Mouse (Mus musculus) inflammation-experienced regulatory T-cells, adult 6 months (primary cell): ENCODE data around the gene Tnrc18. TPM values are rescaled to one million over a fixed set of nuclear protein-coding genes. Genes with fewer than 3 reads are reported as not detected.

ENCODE experiments used
- ATAC-seq: one replicate; pipeline ENCODE4 v1.8.0; 2017
- polyA plus RNA-seq, 3 experiments: library from polyadenylated mRNA; unstranded; fragments of 100-300 nt; shearing (Covaris generic); gene quantifications; one replicate each; pipeline ENCODE4 v1.2.1; 2017

The Tnrc18 gene
- polyA plus RNA-seq, 3 experiments from 2014 or later, result 1.6 to 4.4 (median 2.9) TPM

- no peak for ATAC-seq
These were observed 46.4 kb downstream of the Tnrc18 start for GRCm38 (mm10) chr5:142771034-142771433.

DNA sequence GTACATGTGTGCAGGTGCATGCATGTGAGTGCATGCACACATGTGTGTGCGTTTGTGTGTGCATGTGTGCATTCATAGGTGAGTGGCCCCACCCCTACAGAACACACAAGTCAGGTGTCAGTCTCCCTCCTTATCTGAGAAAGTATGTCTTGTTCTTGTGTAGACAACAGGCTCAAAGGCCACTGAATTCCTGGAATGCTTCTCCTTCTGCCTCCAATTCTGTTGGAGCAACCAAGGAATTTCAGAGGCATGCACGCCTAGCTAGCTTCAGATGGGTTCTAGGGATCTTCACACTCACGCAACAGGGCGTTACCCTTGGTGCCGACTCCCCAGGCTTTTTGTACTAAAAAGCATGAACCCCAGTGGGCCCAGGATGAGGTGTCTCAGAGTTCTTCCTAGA lies 47.8 kb downstream of the Tnrc18 start:
- ATAC-seq, result no peak

DNA sequence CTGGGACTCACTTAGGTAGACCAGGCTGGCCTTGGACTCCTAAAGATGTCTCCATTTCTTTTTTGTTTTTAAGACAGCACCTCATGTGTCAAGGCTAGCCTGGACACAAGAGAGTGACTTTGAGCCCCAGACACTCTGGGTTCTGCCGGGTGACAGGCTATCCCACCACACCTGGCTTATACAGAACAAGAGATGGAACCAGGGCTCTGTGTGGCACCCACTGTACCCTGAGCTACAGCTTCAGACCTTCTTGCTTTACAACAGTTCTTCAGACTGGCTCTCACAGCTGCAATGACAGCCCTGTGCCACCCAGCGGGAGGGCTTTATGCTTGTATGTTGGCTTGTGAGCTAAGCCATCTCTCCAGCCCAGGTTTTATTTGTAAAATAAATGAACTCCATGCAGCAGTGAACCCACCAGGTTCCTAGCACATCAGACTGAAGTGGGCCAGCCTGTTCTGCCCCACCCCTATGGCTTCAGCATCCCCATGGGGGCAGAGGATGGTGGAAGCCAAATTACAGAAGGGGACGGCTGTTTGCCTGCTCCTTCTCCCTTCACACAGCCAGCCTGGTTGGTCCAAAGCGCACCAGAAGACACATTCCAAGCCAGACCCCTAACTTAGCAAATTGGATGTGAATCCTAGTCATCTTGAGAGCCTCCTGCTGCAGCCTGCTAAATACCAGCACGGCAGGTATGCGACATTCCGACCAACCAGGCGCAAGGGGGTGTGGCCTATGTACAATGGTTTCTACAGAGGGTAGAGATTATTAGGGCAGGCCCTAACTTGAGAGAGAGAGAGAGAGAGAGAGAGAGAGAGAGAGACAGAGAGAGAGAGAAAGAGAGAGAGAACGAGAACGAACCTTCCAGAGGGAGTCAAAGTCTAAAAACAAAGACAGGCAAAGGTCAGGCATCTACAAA lies 48.9 kb downstream of the Tnrc18 start:
- no peak for ATAC-seq

GRCm38 (mm10) chr5:142767937-142768336 lies 49.5 kb downstream of the Tnrc18 start:
- ATAC-seq, result no peak

DNA sequence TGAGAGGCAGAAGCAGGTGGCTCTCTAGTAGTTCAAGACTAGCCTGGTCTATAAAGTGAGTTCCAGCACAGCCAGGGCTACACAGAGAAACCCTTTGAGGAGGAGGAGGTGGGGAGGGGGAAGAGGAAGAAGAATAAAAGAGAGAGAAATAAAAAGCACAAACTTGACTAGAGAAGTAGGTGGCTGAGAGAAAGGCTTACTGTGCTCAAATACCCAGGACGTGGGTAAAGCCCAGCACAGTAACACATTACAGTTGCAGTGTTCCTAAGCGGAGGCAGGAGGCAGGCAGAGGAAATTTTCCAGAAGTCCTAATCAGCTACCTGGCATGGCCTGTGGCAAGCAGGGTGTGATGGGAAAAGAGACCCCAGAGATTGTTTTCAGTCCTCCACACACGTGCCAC lies 50.8 kb downstream of the Tnrc18 start:
- no peak for ATAC-seq

DNA sequence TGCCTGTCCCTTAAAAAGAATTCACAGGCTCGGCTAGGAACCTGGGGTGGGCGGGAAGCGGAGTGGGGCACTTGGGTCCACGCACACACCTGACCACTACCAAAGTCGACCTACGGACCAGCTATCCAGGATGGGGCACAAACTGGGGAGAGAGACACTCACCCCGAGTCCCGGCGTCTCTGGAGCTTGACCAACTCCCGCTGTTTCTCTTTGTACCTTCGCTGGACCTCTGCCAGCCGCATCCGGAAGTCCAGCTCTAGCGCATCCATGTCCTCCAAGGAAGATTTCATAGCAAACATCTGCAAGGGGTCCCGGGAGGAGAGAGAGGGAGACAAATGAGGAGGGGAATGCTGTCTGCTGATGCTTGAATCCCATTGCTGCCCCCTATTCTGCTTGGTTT lies 52.6 kb downstream of the Tnrc18 start:
- ATAC-seq, result no peak

DNA sequence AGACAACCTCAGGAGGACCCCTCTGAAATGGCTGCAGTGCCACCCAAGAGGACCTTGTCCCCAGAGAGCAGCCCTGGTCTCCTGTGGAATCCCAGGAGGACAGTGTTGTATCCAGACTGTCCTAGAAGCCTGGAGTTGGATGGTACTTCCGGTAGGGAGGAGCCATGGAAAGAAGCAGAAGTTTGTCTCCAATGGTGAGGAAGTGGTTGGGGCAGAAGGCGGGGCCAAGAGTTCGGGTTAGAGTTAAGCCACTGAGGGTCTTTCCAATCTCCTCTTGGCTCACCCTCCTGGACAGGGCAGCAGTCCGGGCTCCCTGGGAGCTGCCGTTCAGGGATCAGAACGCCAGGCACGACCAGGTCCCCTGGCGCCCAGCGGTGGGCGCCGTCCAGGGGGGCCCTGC lies 53.2 kb downstream of the Tnrc18 start:
- ATAC-seq, result no peak

DNA sequence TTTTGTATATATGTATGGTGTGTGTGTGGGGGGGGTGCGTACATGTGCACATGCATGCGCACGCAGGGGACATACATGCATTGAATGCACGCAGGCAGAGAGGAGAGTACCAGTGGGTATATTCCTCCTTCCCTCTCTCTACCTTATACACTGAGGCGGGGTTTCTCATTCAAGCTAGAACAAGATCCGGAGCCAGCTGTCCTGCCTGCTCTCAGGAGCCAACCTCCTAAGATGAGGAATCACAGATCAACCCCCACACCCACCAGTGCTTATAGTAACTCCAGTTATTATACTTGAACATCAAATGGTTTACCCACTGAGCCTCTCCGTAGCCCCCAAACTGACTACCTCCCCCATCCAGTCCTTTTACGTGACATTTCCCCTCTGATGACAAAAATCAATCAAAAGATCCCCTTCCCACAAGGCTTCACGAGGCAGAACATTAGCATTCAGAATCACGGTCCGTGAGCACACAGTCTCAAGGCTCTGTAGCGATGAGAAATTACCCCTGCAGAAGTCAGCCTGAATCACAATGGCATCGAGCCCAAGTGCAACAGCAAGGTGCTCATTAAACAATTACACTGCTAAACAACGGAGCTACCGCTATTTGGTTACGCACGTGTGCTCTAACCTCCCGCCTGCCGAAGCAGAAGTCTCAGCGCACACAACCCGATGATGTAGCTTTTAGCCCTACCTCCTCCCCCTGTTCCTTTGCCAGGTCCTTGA lies 55.2 kb downstream of the Tnrc18 start:
- no peak for ATAC-seq

- ATAC-seq, result no peak
These were observed 56.0 kb downstream of the Tnrc18 start for GRCm38 (mm10) chr5:142761326-142761983.

DNA sequence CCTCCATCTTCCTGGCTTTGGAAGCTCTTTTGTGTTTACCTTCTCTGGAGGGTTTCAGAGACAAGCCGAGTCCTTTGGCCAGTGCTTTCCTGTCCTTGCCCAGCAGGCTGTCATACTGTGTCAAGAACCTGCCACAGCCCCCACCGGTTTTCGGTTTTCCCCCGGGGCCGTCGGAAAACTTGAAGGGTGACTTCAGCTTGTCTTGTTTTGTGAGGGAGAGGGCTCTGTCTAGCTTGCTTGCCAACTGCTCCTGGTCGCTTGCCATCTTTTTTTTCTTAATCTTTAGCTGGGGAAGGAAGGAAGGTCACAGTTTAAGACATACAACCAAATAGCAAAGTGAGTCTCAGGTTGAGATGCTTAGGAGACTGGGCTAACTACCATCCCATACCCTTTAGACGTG lies 57.7 kb downstream of the Tnrc18 start:
- ATAC-seq, result no peak

DNA sequence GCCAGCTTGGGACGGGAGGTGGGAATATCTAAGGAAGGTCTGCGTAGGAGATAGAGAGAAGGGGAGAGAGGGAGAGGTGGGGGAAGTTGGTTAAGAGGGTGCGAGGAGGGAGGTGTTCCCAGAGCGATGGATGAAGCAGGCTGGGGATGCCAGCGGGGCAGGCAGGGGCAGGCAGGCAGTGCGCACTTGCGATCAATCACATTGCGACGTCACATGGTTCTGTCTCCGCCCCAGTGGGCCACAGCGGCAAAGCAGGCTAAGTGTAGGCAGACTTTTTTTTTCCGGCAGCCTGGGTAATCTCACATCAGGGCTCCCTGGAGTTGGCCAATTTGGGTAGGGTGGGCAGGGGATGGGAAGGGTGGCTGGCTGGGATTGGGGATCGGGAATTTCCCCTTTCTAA lies 65.2 kb downstream of the Tnrc18 start:
- ATAC-seq, result no peak

- ATAC-seq, result no peak
These were observed 67.3 kb downstream of the Tnrc18 start for GRCm38 (mm10) chr5:142750173-142750572.

GRCm38 (mm10) chr5:142747026-142747629 lies 70.3 kb downstream of the Tnrc18 start:
- ATAC-seq, result no peak

GRCm38 (mm10) chr5:142739941-142740340 lies 77.5 kb downstream of the Tnrc18 start:
- ATAC-seq, result no peak

DNA sequence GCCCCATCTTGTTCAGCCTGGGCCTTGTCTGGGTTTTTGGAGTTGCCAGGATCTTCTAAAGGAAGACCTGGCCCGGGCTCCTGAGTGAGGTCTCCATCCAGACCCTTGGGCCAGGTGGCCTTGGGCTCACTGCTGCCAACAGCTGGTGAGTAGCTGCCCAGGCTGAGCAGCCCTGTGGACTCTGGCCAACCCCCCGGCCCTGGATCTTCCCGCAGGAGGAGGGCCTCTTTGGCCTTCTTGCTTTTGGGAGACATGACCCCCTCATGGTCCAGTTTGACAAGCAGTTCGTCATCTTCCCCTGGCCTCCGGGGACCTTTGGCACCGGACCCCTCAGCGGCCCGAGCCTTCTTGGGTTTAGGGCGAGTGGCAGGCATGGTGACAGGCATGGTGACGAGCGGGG lies 85.5 kb downstream of the Tnrc18 start:
- ATAC-seq, result no peak

GRCm38 (mm10) chr5:142730295-142730694 lies 87.2 kb downstream of the Tnrc18 start:
- no peak for ATAC-seq

DNA sequence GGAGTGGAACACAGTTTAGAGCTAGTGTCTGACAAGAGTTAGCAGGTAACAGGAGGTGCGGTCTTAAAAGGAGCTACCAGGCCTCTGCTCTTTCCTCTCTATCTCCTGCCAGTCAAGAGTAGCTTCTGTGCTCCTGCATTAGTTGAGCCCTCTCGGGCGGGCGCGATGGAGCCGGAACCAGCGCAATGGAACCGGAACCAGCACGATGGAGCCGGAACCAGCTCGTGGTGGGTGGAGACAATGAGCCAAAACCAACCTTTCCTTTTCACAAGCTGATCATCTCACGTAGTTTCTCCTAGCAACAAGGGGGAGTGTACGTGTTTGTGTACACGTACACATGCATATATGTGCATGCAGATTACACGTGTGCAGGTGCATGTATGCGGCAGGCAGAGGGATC lies 89.2 kb downstream of the Tnrc18 start:
- no peak for ATAC-seq

DNA sequence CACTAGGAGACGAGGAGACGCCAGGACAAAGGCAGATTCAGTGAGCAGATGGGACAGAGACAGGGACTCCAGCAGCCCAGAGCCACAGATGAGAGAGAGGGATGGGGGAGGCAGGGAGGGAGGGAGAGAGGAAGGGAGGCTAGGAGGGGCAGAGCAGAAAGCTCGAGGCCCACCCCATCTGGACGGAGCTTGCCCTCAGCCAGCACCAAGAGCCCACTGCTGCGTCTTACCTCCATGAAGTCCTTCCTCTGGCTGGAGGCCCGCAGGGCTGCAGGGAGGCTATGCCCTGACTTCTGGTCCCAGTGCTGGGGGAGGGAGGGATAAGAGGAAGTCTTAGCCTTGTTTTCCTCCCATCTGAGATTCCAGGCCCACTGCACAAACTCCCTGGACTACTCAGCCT lies 90.7 kb downstream of the Tnrc18 start:
- no peak for ATAC-seq

GRCm38 (mm10) chr5:142724265-142724664 lies 93.2 kb downstream of the Tnrc18 start:
- ATAC-seq, result no peak

GRCm38 (mm10) chr5:142723520-142724133 lies 93.8 kb downstream of the Tnrc18 start:
- ATAC-seq, result peak; percentile 50

- ATAC-seq, result no peak
These were observed 97.6 kb downstream of the Tnrc18 start for GRCm38 (mm10) chr5:142719897-142720296.

DNA sequence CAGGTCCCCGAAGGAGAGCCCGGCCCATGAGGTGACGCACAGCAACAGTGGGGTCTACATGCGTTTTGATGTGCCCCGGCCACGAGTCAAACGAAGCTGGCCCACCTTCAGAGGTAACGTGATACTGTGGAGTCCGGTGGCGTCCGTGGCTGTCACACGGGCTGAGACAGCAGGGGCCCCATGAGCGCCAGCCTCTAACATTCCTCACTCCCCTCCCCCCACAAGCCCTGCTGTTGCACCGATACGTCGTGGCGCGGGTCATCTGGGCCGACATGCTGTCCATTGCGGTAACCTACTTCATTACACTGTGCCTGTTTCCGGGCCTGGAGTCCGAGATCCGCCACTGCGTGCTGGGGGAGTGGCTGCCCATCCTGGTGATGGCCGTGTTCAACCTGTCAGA lies 99.0 kb downstream of the Tnrc18 start:
- ATAC-seq, result no peak

DNA sequence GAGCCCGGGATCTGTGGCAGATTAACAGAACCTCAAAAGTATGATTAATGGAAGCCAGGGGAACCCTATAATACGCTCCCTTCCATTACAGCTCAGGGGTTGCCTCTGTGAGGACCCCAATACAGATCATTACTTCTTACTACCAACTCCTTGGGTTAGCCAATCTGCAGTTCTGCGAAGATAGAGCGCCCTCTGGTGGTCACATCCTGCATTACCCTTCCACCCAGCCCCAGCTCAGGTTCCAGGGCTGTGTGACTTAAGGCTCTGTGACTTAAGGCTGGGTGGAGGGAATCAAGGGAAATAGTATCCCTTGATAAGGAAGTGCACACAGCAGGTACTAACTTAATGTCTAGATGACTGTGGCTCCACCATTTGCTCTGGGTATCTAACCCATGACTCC lies 99.4 kb downstream of the Tnrc18 start:
- ATAC-seq, result no peak
